Mouse (Mus musculus) liver, adult 2 months (tissue): ENCODE measurements around the gene Cant1. TPM values are rescaled to one million over a fixed set of nuclear protein-coding genes. Genes with fewer than 3 reads are reported as not detected.

ENCODE experiments used
- DNase-seq: peaks from one replicate; pipeline ENCODE4 v3.0.0-alpha.2; 2011; ENCODE audit warnings: low read depth, low spot score; ENCODE audit errors: extremely low read depth
- H3K27ac ChIP-seq: fragments of 200-500 bp; replicated peaks from 2 replicates; pipeline ENCODE4 v1.5.1; 2012; ENCODE audit warnings: low read depth, mild to moderate bottlenecking, control low read depth, inconsistent platforms, low read length; ENCODE audit not compliant: insufficient read depth
- H3K27me3 ChIP-seq: fragments of 200-500 bp; 2 replicates; pipeline ENCODE4 v1.6.1; 2012; ENCODE audit warnings: mild to moderate bottlenecking, moderate library complexity, low read length, inconsistent platforms; ENCODE audit not compliant: control insufficient read depth, insufficient read depth
- H3K36me3 ChIP-seq: fragments of 200-500 bp; 2 replicates; pipeline ENCODE4 v1.6.1; 2012; ENCODE audit warnings: low read length, inconsistent platforms; ENCODE audit not compliant: control insufficient read depth, insufficient read depth
- H3K4me1 ChIP-seq: fragments of 200-500 bp; 2 replicates; pipeline ENCODE4 v1.6.1; 2011; ENCODE audit warnings: low read length; ENCODE audit not compliant: control insufficient read depth, insufficient read depth
- H3K4me3 ChIP-seq: fragments of 200-500 bp; 2 replicates; pipeline ENCODE4 v1.5.1; 2011; ENCODE audit warnings: low read depth, mild to moderate bottlenecking, control low read depth, low read length, moderate library complexity; ENCODE audit not compliant: insufficient read depth
- H3K79me2 ChIP-seq: fragments of 200-500 bp; 2 replicates; pipeline ENCODE4 v1.6.1; 2012; ENCODE audit warnings: inconsistent platforms, mild to moderate bottlenecking, low read length, moderate library complexity; ENCODE audit not compliant: control insufficient read depth, insufficient read depth
- H3K9ac ChIP-seq: fragments of 200-500 bp; 2 replicates; pipeline ENCODE4 v1.6.1; 2012; ENCODE audit warnings: low read depth, mild to moderate bottlenecking, control low read depth, inconsistent platforms, low read length
- CTCF ChIP-seq: fragments of 200-500 bp; IDR thresholded peaks from 2 replicates; pipeline ENCODE4 v1.5.1; 2011; ENCODE audit warnings: low read depth, low read length, control low read depth
- POLR2A ChIP-seq: fragments of 200-500 bp; IDR thresholded peaks from 2 replicates; pipeline ENCODE4 v1.6.1; 2011; ENCODE audit warnings: low read length, control low read depth; ENCODE audit not compliant: insufficient read depth; ENCODE audit errors: extremely low read depth
- WGBS: fragments of 180-500 bp; shearing (Covaris S2); methylation state at CpG from one replicate; pipeline ENCODE4 v1.1.7; 2018; 5-methylcytosine and 5-hydroxymethylcytosine counted together
- polyA plus RNA-seq: library from polyadenylated mRNA; depleted of rRNA; stranded (reverse); fragments of >200 nt; gene quantifications from 2 replicates; pipeline ENCODE4 v1.2.3, GENCODE M21; 2012; rRNA removed
- total RNA-seq: library from RNA; depleted of rRNA; stranded (reverse); fragments of >200 nt; gene quantifications from 2 replicates; pipeline ENCODE4 v1.2.3, GENCODE M21; 2014; rRNA removed

Cant1 gene
- 11.4 and 16.4 TPM in 2 replicates for total RNA-seq
- polyA plus RNA-seq = 23.0 and 25.7 TPM in 2 replicates

GRCm38 (mm10) chr11:118418834-118419504 is at the start of gene Cant1:
TSS of gene Cant1 (minus strand) at chr11:118419086.
- TF ChIP-seq POLR2A (peak; percentile 77), CTCF (no peak)
- no peaks in the 10 kb centered on the region for H3K36me3 ChIP-seq
- peaks cover 14% of the 10 kb centered on the region; the same call in 1 of the 2 replicates for H3K79me2 ChIP-seq
- under 1% methylated on average over 50 of the region's 50 CpGs for WGBS
- H3K4me3 ChIP-seq = peak within 1 kb of the TSS; percentile 85
- DNase-seq = peak; percentile 95
- H3K27ac ChIP-seq = peak within 1 kb of the TSS; percentile 76
- no peaks in the 10 kb centered on the region for H3K27me3 ChIP-seq
- H3K9ac ChIP-seq = peak within 1 kb of the TSS; percentile 96
- peaks cover 18% of the 10 kb centered on the region for H3K4me1 ChIP-seq

- H3K79me2 ChIP-seq = no peaks in the 10 kb centered on the region
- no peak for DNase-seq
- TF ChIP-seq POLR2A (no peak), CTCF (no peak)
- 56% methylated on average over 11 of the region's 11 CpGs for WGBS
- no peak overlapping the region for H3K4me3 ChIP-seq
- no peak overlapping the region for H3K9ac ChIP-seq
- no peaks in the 10 kb centered on the region for H3K27me3 ChIP-seq
- no peak overlapping the region for H3K27ac ChIP-seq
- no peaks in the 10 kb centered on the region for H3K36me3 ChIP-seq
- no peaks in the 10 kb centered on the region for H3K4me1 ChIP-seq
Measured at GRCm38 (mm10) chr11:118467441-118468035, 48.7 kb upstream of the Cant1 start.

GRCm38 (mm10) chr11:118460280-118460679 is 41.4 kb upstream of the Cant1 start:
- no peaks in the 10 kb centered on the region for H3K27me3 ChIP-seq
- no peak overlapping the region for H3K27ac ChIP-seq
- no peak overlapping the region for H3K9ac ChIP-seq
- H3K4me3 ChIP-seq = no peak overlapping the region
- TF ChIP-seq CTCF (peak; percentile 72), POLR2A (no peak)
- no peaks in the 10 kb centered on the region for H3K79me2 ChIP-seq
- DNase-seq = no peak
- no peaks in the 10 kb centered on the region; the same call in 1 of the 2 replicates for H3K4me1 ChIP-seq
- WGBS = 77% methylated on average over 6 of the region's 6 CpGs
- no peaks in the 10 kb centered on the region for H3K36me3 ChIP-seq

- Histone ChIP-seq H3K36me3 (no peaks in the 10 kb centered on the region), H3K27me3 (no peaks in the 10 kb centered on the region), H3K9ac (no peak overlapping the region), H3K79me2 (no peaks in the 10 kb centered on the region), H3K4me1 (no peaks in the 10 kb centered on the region; the same call in 1 of the 2 replicates), H3K27ac (no peak overlapping the region; the same call in 1 of the 2 replicates), H3K4me3 (no peak overlapping the region)
- WGBS = 72% methylated on average over 4 of the region's 4 CpGs
- TF ChIP-seq POLR2A (no peak), CTCF (no peak)
- DNase-seq = no peak
Measured at GRCm38 (mm10) chr11:118459536-118459935, 40.6 kb upstream of the Cant1 start.

GRCm38 (mm10) chr11:118459051-118459450 is 40.2 kb upstream of the Cant1 start:
- Histone ChIP-seq H3K4me1 (peaks cover under 1% of the 10 kb centered on the region), H3K4me3 (no peak overlapping the region), H3K36me3 (no peaks in the 10 kb centered on the region), H3K27me3 (no peaks in the 10 kb centered on the region), H3K79me2 (no peaks in the 10 kb centered on the region), H3K27ac (peak overlapping the region; percentile 11), H3K9ac (no peak overlapping the region)
- DNase-seq = peak; percentile 50
- 46% methylated on average over 8 of the region's 8 CpGs for WGBS
- TF ChIP-seq CTCF (no peak), POLR2A (no peak)

GRCm38 (mm10) chr11:118456937-118457336 is 38.1 kb upstream of the Cant1 start:
- no peak overlapping the region for H3K4me3 ChIP-seq
- TF ChIP-seq CTCF (no peak), POLR2A (no peak)
- peaks cover 2% of the 10 kb centered on the region for H3K4me1 ChIP-seq
- WGBS = 80% methylated on average over 11 of the region's 11 CpGs
- H3K27me3 ChIP-seq = no peaks in the 10 kb centered on the region
- H3K27ac ChIP-seq = no peak overlapping the region
- DNase-seq = peak; percentile 45
- no peaks in the 10 kb centered on the region for H3K79me2 ChIP-seq
- H3K36me3 ChIP-seq = no peaks in the 10 kb centered on the region
- no peak overlapping the region for H3K9ac ChIP-seq
